Mouse (Mus musculus) liver, embryonic 15.5 days (tissue): Measurements from ENCODE around the gene Tom1l2. TPM values are rescaled to one million over a fixed set of nuclear protein-coding genes. Genes with fewer than 3 reads are reported as not detected.
A peak's percentile ranks its signal among the peaks of the same experiment; 100 is the strongest.

ENCODE experiments used
- ATAC-seq: fragments of 200-750 bp; cut with Nextera tagmentation; 2 replicates; pipeline ENCODE4 v1.8.0; 2017; ENCODE audit warnings: moderate number of reproducible peaks, mild to moderate bottlenecking, moderate library complexity; ENCODE audit not compliant: insufficient read depth
- H3K27ac ChIP-seq: fragments of 300-500 bp; sonication (generic); replicated peaks from 2 replicates; pipeline ENCODE4 v1.5.1; 2015; ENCODE audit warnings: mild to moderate bottlenecking, inconsistent platforms
- H3K27me3 ChIP-seq: fragments of 300-500 bp; sonication (generic); 2 replicates; pipeline ENCODE4 v1.6.1; 2015; ENCODE audit warnings: mild to moderate bottlenecking, inconsistent platforms
- H3K36me3 ChIP-seq: fragments of 300-500 bp; sonication (generic); replicated peaks from 2 replicates; pipeline ENCODE4 v1.6.1; 2015; ENCODE audit warnings: moderate library complexity, mild to moderate bottlenecking, inconsistent platforms
- H3K4me1 ChIP-seq: fragments of 300-500 bp; sonication (generic); replicated peaks from 2 replicates; pipeline ENCODE4 v1.6.1; 2015; ENCODE audit warnings: inconsistent platforms
- H3K4me2 ChIP-seq: fragments of 300-500 bp; sonication (generic); 2 replicates; pipeline ENCODE4 v1.6.1; 2015; ENCODE audit warnings: moderate library complexity, mild to moderate bottlenecking, inconsistent platforms
- H3K4me3 ChIP-seq: fragments of 300-500 bp; sonication (generic); replicated peaks from 2 replicates; pipeline ENCODE4 v1.5.1; 2015; ENCODE audit warnings: mild to moderate bottlenecking, inconsistent platforms
- H3K9ac ChIP-seq: fragments of 300-500 bp; sonication (generic); 2 replicates; pipeline ENCODE4 v1.6.1; 2015; ENCODE audit warnings: moderate library complexity, mild to moderate bottlenecking, inconsistent platforms
- H3K9me3 ChIP-seq: fragments of 300-500 bp; sonication (generic); replicated peaks from 2 replicates; pipeline ENCODE4 v1.6.1; 2016; ENCODE audit warnings: inconsistent platforms
- WGBS: fragments of 180-500 bp; shearing (Covaris S2); methylation state at CpG from one replicate; pipeline ENCODE4 v1.1.7; 2015; ENCODE audit warnings: mixed read lengths; ENCODE audit not compliant: insufficient replicate concordance; 5-methylcytosine and 5-hydroxymethylcytosine counted together
- polyA plus RNA-seq: library from polyadenylated mRNA; unstranded; fragments of >200 nt; fragmentation: Nextera tagmentation; extraction: Ambion mirVana; gene quantifications from 2 replicates; pipeline ENCODE4 v1.2.1, GENCODE M21; 2015

Gene Tom1l2
- polyA plus RNA-seq, 1 experiment from 2014 or later = 5.3 TPM

DNA sequence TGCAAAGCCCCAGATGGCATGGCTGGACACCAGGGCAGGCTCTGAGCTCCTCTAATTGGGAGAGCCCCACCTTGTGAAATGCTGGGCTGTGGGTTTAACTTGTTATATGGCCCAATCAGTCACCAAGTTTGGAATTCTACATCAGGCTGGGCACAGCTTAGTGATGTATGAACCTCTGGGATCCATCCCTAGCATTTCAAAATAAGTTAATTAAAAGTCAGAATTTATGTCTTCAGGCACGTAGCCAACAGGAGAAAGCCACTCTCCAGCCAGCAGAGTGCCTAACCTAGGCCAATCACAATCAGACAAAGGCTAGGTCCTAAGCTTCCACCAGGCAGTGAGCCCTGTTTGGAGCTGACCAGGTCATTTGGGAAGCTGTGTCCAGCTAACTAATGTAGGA lies 136.0 kb downstream of the Tom1l2 start:
- Histone ChIP-seq H3K27ac (peak overlapping the region; percentile 84), H3K27me3 (no peaks in the 10 kb centered on the region), H3K4me3 (no peak overlapping the region), H3K9ac (peak overlapping the region; percentile 37; the same call in 1 of the 2 replicates), H3K4me2 (peak overlapping the region; percentile 43), H3K4me1 (peaks cover 87% of the 10 kb centered on the region), H3K36me3 (peaks cover 29% of the 10 kb centered on the region), H3K9me3 (no peaks in the 10 kb centered on the region)
- no peak for ATAC-seq
- 79% methylated on average over 1 of the region's 1 CpGs for WGBS

DNA sequence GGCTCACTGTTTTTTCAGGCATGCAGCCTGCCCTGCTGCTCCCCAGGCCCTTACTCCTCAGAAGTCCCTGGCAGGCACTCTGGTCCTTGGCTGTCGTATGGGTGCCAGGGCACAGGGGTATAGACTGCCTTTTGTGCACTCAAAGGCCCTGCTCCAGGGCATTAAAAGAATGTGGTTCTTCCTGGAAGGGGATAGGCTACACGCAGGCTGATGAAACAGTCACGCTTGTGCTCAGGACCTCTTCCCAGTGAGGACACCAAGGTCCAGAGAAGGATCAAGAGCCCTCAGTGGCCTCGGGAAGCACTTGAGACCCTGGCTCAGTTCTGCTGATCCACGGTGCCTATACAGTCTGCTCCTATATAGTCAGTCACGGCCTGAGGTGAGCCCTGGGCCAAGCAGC lies 139.4 kb downstream of the Tom1l2 start:
- Histone ChIP-seq H3K27ac (0 out of 2 replicates have a peak overlapping the region, but pooled peaks have one; percentile 16), H3K4me1 (peaks cover 88% of the 10 kb centered on the region), H3K27me3 (no peaks in the 10 kb centered on the region), H3K4me2 (no peak overlapping the region), H3K4me3 (no peak overlapping the region), H3K9me3 (no peaks in the 10 kb centered on the region), H3K36me3 (peaks cover 21% of the 10 kb centered on the region), H3K9ac (no peak overlapping the region)
- ATAC-seq = no peak
- WGBS = 73% methylated on average over 6 of the region's 6 CpGs

DNA sequence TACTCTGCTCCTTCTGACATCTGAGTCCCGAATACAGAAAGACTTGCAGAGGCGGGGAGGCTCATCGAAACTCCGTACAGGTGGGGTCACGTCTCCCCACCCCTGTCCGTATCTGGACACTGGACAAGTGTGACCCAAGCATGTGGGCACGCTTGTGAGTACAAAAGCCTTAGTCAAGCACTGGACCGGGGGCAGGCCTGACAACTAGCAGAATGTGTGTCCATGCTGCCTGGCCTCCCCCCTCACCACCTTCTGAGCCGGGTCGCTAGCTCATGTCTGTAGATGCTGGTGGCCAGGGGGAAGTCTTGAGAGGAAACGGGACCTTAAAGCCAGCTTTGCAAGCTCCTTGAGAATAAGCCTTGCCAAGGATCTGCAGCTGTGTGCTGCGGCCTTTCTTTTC lies 140.9 kb downstream of the Tom1l2 start:
- Histone ChIP-seq H3K27ac (peak overlapping the region; percentile 82), H3K4me1 (peaks cover 88% of the 10 kb centered on the region)

DNA sequence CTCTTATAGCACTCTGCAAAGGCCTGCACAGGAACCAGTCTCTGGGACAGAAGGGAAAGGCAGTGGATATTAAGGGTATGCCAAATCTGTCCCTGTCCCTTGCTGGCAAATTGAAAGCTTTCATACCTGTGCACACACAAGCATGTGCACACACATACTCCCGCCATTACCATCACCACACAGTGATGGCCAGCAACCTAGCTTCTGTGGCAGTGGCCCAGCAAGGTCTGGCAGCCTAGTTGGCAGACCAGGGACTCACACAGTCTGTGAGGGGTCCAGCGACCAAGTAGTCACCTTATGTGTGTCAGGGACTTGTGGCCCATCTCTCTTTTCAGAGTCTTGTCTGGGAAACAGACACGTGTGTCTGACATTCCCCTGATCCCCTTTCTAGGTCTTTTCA lies 141.6 kb downstream of the Tom1l2 start:
- Histone ChIP-seq H3K9ac (peak overlapping the region; percentile 49), H3K9me3 (no peaks in the 10 kb centered on the region), H3K36me3 (peaks cover 17% of the 10 kb centered on the region), H3K4me3 (peak overlapping the region; percentile 62), H3K27me3 (no peaks in the 10 kb centered on the region), H3K27ac (peak overlapping the region; percentile 82), H3K4me2 (peak overlapping the region; percentile 85), H3K4me1 (peaks cover 88% of the 10 kb centered on the region)
- ATAC-seq = no peak
- 57% methylated on average over 3 of the region's 3 CpGs for WGBS

More for the DNA sequence above, 140.9 kb downstream of the Tom1l2 start:
- Histone ChIP-seq H3K4me3 (no peak overlapping the region), H3K9ac (no peak overlapping the region), H3K9me3 (no peaks in the 10 kb centered on the region), H3K36me3 (peaks cover 16% of the 10 kb centered on the region), H3K4me2 (no peak overlapping the region), H3K27me3 (no peaks in the 10 kb centered on the region)
- no peak for ATAC-seq
- 68% methylated on average over 12 of the region's 12 CpGs for WGBS

DNA sequence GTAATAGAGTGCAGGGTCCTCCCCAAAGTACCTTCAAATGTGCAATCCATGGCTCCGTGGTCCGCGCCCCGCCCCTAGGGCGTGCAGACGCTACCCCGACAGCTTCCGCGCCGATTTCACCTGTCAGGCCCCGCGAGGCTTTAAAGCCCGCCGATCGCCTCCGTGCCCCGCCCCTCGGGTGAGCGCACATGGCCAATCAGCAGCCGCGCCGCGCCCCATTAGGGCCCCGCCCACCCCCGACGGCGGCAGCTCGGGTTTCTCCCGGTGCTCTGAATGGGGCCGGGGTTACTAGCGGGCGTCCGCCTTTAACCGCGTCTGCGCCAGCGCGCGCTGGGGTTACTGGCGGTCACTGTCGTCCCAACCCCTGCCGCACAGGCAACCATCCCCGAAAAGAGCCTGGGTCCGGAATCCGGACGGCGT lies 142.4 kb downstream of the Tom1l2 start:
- peak; percentile 88 for ATAC-seq
- H3K27ac ChIP-seq = peak overlapping the region; percentile 82
- H3K4me3 ChIP-seq = peak overlapping the region; percentile 62
- under 1% methylated on average over 46 of the region's 47 CpGs for WGBS
- H3K4me1 ChIP-seq = peaks cover 88% of the 10 kb centered on the region
- H3K9me3 ChIP-seq = no peaks in the 10 kb centered on the region
- H3K9ac ChIP-seq = peak overlapping the region; percentile 68
- H3K4me2 ChIP-seq = peak overlapping the region; percentile 85
- H3K36me3 ChIP-seq = peaks cover 22% of the 10 kb centered on the region
- no peaks in the 10 kb centered on the region for H3K27me3 ChIP-seq

DNA sequence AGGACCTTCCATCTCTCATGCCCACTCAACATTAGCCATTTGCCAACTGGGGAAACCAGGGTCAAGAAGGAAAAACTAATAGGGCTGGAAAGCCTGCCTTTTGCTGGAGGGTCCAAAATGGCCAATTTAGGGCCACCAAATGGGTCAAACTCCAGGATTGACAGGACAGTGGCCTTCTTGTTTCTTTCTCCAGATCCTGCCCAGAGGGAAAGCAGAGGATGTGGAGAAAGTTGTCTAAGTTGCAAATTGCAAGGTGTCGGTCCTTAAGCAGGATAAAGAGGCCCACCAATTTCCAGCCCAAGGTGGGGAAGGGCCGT lies 142.8 kb downstream of the Tom1l2 start:
- H3K4me1 ChIP-seq = peaks cover 90% of the 10 kb centered on the region
- WGBS = 3% methylated on average over 2 of the region's 2 CpGs
- H3K27ac ChIP-seq = peak overlapping the region; percentile 79
- H3K36me3 ChIP-seq = peaks cover 26% of the 10 kb centered on the region
- H3K4me2 ChIP-seq = peak overlapping the region; percentile 85
- no peak for ATAC-seq
- peak overlapping the region; percentile 68 for H3K9ac ChIP-seq
- H3K9me3 ChIP-seq = no peaks in the 10 kb centered on the region
- peak overlapping the region; percentile 62 for H3K4me3 ChIP-seq
- no peaks in the 10 kb centered on the region for H3K27me3 ChIP-seq

DNA sequence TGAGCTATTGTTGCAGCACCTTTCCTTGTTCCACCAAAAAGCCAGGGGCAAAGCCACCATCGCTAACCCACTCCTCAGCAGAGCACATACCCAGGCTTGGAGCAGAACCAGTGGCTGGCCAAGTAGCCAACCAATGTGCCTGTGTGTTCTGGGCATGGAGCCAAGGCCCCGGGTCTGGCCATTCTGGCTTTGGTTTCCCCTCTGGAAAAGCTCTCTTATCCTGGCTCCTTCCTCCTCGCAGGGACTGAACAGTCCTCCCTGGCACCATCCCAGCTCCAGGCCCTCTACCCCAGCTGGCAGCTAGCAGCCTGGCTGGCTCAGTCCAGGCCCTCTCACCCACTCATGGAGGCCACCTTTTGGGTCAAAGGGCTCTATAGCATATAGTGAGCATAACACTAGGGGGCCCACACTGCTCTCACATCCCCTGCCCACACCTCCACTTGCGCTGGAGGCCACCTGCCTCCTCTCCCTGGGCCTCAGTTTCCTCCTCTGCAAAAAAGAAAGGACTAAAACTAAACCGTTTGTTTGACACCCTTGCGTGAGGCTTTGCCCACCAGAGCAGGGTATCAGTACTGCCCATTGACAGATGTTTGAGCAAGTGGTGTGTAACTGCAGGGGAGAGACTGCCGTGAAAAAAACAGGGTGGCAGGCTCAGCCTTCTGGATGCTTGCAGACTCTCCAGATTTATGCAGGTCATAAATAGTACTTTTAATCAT lies 143.3 kb downstream of the Tom1l2 start:
- WGBS = 37% methylated on average over 7 of the region's 7 CpGs
- Histone ChIP-seq H3K4me3 (peak overlapping the region; percentile 62), H3K9ac (peak overlapping the region; percentile 68), H3K4me1 (peaks cover 94% of the 10 kb centered on the region), H3K27ac (peak overlapping the region; percentile 79), H3K9me3 (no peaks in the 10 kb centered on the region), H3K4me2 (peak overlapping the region; percentile 85), H3K27me3 (no peaks in the 10 kb centered on the region), H3K36me3 (peaks cover 31% of the 10 kb centered on the region)
- ATAC-seq = no peak

DNA sequence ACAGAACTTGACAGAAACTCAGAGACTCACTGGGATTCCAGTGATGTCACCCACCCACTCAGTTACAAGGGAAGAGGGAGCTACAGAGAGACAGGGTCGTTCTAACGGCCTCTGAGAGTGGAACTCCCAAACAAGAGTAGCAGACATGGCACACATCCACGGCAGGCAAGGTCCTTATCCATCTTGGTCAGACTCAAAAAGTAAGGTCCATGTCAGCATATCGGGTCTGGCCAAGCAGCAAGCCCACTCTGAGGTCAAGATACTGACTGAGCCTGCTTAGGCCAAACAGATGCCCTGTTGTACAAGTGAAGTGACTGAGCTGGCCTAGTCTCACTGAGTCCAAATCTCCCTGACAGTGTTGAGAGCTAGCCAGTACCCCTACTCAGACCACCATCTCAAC lies 144.0 kb downstream of the Tom1l2 start:
- H3K36me3 ChIP-seq = peaks cover 38% of the 10 kb centered on the region

DNA sequence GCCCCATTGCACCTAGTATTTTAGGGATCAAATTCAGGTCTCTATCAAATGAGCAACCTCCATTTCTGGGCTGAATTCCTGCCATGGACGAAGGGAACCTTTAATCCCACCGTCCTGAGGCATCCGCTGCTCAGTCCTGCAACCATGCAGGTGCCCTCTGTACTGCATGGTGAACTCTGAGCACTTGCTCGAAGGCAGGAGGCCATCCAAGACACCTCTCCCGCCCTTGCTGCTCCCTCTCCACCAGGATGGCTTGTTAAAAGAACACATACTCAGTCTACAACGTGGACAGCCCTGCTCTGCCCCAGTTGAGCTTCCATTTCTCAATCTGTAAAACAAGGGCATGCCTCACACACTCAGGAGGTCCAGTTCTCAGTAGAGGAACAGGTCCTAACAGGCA lies 144.5 kb downstream of the Tom1l2 start:
- Histone ChIP-seq H3K4me3 (peak overlapping the region; percentile 62), H3K9ac (peak overlapping the region; percentile 68), H3K9me3 (no peaks in the 10 kb centered on the region), H3K27me3 (no peaks in the 10 kb centered on the region), H3K27ac (peak overlapping the region; percentile 79), H3K4me2 (peak overlapping the region; percentile 85), H3K4me1 (peaks cover 92% of the 10 kb centered on the region), H3K36me3 (peaks cover 43% of the 10 kb centered on the region)
- no peak for ATAC-seq
- WGBS = 58% methylated on average over 6 of the region's 6 CpGs

More for the DNA sequence above, 144.0 kb downstream of the Tom1l2 start:
- peak overlapping the region; percentile 68 for H3K9ac ChIP-seq
- H3K4me3 ChIP-seq = peak overlapping the region; percentile 62
- WGBS = 46% methylated on average over 4 of the region's 4 CpGs
- peak overlapping the region; percentile 79 for H3K27ac ChIP-seq
- no peaks in the 10 kb centered on the region for H3K9me3 ChIP-seq
- no peaks in the 10 kb centered on the region for H3K27me3 ChIP-seq
- peaks cover 97% of the 10 kb centered on the region for H3K4me1 ChIP-seq
- H3K4me2 ChIP-seq = peak overlapping the region; percentile 85
- ATAC-seq = no peak

DNA sequence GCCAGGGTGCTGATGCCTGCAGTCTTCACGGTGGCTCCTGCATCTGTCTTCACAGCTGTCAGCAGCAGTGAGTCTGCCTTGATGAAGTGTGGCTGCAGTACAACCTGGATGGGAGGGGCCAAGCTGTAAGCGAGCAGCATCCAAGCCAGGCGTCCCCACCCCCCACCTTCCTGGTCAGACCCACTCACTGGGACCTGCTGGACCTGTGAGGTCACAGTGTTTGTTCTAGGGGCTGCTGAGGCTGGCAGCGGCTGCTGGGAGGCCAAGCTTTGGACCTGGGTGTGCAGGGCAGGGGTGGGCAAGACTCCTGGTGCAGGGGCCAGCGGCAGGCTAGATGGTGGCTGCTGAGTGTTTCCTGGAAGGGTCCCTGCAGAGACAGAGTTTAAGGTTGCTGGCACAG lies 146.5 kb downstream of the Tom1l2 start:
- H3K27ac ChIP-seq = no peak overlapping the region
- H3K27me3 ChIP-seq = no peaks in the 10 kb centered on the region
- 64% methylated on average over 5 of the region's 5 CpGs for WGBS
- H3K9me3 ChIP-seq = no peaks in the 10 kb centered on the region
- no peak overlapping the region for H3K9ac ChIP-seq
- ATAC-seq = no peak
- peaks cover 73% of the 10 kb centered on the region for H3K4me1 ChIP-seq
- no peak overlapping the region for H3K4me3 ChIP-seq
- H3K36me3 ChIP-seq = peaks cover 63% of the 10 kb centered on the region
- H3K4me2 ChIP-seq = 0 out of 2 replicates have a peak overlapping the region, but pooled peaks have one; percentile 85

DNA sequence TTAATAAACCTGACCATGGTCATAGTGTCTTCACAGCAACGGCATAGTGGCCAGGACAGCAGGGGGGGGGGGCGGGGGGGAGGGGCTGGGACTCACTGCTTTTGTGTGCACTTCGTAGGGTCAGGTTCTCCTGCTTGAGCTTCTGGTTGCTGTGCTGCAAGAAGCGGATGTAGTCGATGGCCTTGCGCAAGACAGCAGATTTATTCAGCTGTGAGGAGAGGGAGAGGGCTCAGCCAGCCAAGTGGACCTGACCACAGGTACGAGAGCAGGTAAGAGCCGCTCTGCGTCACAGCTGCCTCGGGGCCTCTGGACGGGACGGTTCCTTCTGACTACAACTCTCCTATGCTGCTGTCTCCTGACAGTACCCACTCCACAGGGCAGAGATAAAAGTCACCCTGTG lies 147.7 kb downstream of the Tom1l2 start:
- no peak for ATAC-seq
- H3K4me1 ChIP-seq = peaks cover 68% of the 10 kb centered on the region
- H3K27ac ChIP-seq = 0 out of 2 replicates have a peak overlapping the region, but pooled peaks have one; percentile 29

More for the DNA sequence above, 147.7 kb downstream of the Tom1l2 start:
- Histone ChIP-seq H3K9me3 (no peaks in the 10 kb centered on the region), H3K4me2 (no peak overlapping the region), H3K4me3 (no peak overlapping the region), H3K27me3 (no peaks in the 10 kb centered on the region), H3K36me3 (peaks cover 75% of the 10 kb centered on the region), H3K9ac (no peak overlapping the region)
- WGBS = 75% methylated on average over 12 of the region's 12 CpGs
